Mouse (Mus musculus): ENCODE data around the gene Tmprss11c.

- TF ChIP-seq MAX (IDR thresholded peaks at IDR 0.05; ENCODE audit: low read depth) (no peak), CEBPB (IDR thresholded peaks at IDR 0.05; ENCODE audit: insufficient read depth, poor library complexity, severe bottlenecking) (no peak), POLR2AphosphoS2 (IDR thresholded peaks at IDR 0.05; ENCODE audit: insufficient read length, low read depth) (no peak), USF1 (IDR thresholded peaks at IDR 0.05; ENCODE audit: low read depth) (no peak), TCF12 (IDR thresholded peaks at IDR 0.05; ENCODE audit: insufficient read depth, poor library complexity, severe bottlenecking) (no peak), POLR2A (IDR thresholded peaks at IDR 0.05; ENCODE audit: insufficient read length, low read depth) (no peak), E2F4 (IDR thresholded peaks at IDR 0.05; ENCODE audit: insufficient read depth) (no peak), MYOD1 (IDR thresholded peaks at IDR 0.05; ENCODE audit: control insufficient read depth in 1 of 3, insufficient read length in 2 of 3, low read depth in 2 of 3) (no peak)
Observed at GRCm38 (mm10) chr5:86187441-86187840, 101.7 kb downstream of the Tmprss11c start.
